Mouse (Mus musculus) heart, adult 9 months (tissue): ENCODE data around the gene Lmnb2.

Source experiments
- DNase-seq, 2 experiments: peaks; one replicate each; pipeline ENCODE4 v3.0.0; 2022; ENCODE audit warnings: low spot score in 2 of 2

Gene Lmnb2

GRCm38 (mm10) chr10:80930361-80931152, 12.5 kb upstream of the Lmnb2 start:
- DNase-seq: peak; percentile 47 to 51

- peak; percentile 98 for DNase-seq
Measured at GRCm38 (mm10) chr10:80929299-80930226, 11.5 kb upstream of the Lmnb2 start, which contains the start of gene Gadd45b. Gadd45b (plus strand) TSS chr10:80930073.

- DNase-seq: peak; percentile 90 to 92
Measured at GRCm38 (mm10) chr10:80928586-80929298, 10.7 kb upstream of the Lmnb2 start.

- no peak for DNase-seq
Measured at GRCm38 (mm10) chr10:80925472-80925871, 7.4 kb upstream of the Lmnb2 start.

- DNase-seq: no peak
Measured at GRCm38 (mm10) chr10:80921923-80922322, 3.9 kb upstream of the Lmnb2 start.

DNA sequence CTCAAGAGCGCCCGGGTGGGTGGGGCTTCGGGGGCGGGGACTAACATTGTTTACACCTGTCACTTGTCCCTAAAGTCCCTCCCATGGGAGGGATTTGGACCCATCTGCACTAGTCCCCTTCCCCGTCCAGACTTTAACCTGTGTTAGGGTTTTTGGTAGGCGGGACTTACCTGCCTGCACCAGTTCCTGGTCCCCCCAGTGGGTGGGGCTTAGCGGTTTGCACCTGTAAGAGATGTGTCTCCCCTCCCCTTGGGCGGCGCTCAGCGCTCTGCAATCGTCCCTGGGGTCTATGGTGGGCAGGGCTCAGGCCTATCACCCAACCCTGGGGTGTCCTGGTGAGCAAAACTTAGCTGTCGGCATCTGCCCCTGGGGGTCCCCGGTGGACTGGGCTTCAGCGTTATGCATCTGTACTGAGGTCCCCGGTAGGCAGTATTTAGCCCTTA, 688 bp downstream of the Lmnb2 start:
- no peak for DNase-seq

DNA sequence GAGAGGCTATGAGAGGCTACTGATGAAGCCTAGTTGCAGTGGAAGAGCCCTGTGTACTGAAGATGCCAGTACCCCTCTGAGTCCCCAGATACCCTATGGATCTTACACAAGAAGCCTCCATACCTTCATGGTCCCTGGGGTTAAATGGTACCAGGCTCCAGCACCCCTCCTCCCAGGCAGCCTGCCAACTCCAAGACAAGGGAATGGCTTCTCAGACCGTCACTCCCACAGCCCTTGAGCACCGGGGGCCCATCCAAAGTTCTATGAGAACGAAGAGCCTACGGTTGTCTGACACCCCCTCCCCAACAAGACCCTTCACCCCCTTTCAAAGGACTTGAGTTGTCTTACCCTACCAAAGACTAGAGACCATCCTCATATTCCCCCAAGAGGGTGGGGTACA, 2.3 kb downstream of the Lmnb2 start:
- no peak for DNase-seq

DNA sequence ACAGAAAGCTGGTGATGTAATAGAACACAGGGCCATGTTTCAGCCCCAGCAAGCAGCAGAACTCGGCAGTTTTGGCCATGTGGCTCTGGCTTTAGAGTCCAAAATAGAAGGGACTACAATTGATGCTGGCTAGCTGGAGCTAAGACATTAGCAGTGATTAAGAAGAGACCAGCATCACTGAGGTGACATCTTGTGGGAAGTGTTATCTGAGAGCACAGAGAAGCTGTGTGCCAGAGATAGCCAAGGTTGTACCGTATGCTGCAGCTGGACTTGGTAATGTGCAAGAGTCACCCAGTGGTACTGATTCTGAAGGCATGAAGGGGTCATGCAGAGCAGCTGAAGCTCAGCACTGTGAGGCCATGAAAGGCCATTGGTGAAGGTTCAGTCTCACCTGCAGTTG, 2.8 kb downstream of the Lmnb2 start:
- no peak for DNase-seq

GRCm38 (mm10) chr10:80914253-80914656, 3.8 kb downstream of the Lmnb2 start:
- no peak for DNase-seq

- no peak for DNase-seq
Measured at GRCm38 (mm10) chr10:80913364-80914011, 4.6 kb downstream of the Lmnb2 start.

DNA sequence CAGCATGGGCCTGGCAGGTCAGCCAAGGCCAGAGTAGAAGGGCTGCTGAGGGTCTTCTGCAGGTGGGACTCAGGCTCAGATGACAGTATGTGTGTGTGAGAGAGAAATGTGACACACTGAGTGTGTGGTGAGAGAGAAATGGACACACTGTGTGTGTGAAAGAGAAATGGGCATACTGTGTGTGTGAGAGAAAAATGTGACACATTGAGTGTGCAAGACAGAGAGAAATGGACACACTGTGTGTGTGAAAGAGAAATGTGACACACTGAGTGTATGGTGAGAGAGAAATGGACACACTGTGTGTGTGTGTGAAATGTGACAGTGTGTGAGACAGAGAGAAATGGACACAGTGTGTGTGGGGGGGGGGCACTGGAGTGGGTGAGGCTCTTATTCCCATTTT, 6.2 kb downstream of the Lmnb2 start:
- no peak for DNase-seq

DNA sequence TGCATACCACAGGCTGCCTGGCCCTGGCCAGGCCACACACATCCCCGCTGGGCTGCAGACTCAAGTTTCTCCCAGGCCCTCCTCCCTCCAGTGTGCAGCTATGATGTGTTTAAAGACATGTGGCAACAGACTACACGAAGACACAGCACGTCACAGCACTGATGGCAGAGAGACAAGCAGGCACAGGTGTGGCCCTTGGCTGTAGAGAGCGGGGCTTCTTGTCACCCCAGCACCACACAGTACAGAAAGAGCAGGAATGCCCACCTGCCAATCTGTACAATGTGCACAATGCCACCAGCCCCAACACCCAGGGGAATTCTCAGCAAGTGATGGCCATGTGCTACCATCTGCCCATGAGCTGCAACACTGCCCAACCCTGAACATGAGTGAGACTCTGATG, 6.7 kb downstream of the Lmnb2 start:
- DNase-seq: no peak

GRCm38 (mm10) chr10:80909375-80910162, 8.5 kb downstream of the Lmnb2 start:
- no peak for DNase-seq

DNA sequence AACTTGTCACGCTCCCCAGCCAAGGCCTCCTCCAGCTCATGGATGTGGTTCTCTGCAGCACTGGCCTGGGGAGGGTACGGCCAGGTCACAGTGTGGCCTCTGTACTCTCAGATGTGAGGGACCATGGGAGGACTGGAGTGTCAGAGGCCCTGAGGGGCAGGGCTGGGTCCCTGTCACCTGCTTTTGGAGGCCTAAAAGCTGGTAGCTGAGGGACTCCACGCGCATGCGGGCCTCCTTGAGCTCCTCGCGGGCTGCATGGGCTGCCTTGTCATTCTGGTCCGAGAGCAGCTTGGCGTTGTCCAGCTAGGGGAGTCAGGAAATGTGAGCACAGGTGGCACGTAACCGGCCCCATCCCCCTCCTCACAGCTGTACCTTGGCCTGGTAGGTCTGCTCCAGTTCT, 13.3 kb downstream of the Lmnb2 start:
- DNase-seq: no peak

DNA sequence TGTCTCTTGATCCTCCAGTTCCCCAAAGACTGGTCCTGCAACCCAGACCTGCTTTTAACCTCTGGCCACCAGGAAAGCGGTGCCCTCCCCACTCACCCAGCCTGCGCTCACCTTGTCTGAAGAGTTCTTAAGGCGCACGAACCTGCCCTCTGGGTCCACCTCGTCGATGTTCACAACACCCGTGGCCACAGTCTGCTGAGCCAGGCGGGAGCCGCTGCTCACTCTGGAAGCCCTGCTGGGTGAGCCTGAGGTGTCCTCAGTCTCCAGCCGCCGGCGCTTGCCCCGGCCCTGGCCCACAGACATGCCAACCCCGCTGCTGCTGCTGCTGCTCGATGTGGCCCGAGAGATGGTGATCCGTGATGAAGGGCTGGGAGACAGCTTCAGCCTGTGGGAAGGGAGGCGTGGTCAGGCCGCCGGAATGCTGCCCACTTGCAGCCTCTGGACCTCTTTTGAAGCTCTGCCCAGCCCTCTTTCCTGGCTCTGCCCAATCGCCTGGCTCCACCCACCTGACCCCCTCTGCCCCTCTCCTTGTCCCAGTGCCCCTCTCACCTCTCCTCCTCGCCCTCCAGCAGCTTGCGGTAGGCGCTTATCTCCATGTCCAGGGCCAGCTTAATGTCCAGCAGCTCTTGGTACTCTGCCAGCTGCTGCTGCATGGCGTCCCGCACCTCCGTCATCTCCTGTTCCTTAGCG, 13.9 kb downstream of the Lmnb2 start:
- DNase-seq: no peak

- DNase-seq: no peak
Measured at GRCm38 (mm10) chr10:80903282-80903681, 14.8 kb downstream of the Lmnb2 start.

DNA sequence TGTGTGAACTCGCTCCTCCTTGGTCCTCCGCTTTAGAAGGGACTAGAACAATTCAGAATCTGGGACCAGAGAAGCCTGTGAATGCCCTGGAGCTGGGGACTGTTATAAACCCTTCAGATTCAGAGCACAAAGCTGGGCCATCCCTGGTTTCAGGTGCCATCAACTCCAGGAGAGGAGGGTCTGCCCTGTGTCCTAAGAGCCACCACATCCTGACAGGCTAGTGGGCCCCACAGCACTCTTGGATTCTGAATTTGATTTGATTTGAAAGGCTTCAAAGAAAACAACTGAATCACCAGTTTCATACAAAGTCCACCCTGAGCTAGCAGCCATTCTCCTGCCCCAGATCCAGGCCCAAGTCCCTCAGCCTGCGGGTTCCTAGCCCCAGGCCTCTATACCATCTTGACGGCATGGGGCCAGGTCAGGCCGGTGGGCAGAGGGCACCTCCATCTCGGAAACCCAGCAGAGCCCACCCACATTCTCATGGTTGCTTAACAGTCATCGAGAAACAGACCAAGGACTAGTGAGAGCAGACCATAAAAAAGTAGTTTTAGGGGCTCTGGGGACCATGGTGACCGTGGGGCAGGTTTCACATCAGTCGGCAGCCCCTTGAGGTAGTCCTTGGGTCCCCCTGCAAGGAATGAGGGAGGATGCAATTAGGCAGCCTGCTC, 15.6 kb downstream of the Lmnb2 start:
- no peak for DNase-seq

DNA sequence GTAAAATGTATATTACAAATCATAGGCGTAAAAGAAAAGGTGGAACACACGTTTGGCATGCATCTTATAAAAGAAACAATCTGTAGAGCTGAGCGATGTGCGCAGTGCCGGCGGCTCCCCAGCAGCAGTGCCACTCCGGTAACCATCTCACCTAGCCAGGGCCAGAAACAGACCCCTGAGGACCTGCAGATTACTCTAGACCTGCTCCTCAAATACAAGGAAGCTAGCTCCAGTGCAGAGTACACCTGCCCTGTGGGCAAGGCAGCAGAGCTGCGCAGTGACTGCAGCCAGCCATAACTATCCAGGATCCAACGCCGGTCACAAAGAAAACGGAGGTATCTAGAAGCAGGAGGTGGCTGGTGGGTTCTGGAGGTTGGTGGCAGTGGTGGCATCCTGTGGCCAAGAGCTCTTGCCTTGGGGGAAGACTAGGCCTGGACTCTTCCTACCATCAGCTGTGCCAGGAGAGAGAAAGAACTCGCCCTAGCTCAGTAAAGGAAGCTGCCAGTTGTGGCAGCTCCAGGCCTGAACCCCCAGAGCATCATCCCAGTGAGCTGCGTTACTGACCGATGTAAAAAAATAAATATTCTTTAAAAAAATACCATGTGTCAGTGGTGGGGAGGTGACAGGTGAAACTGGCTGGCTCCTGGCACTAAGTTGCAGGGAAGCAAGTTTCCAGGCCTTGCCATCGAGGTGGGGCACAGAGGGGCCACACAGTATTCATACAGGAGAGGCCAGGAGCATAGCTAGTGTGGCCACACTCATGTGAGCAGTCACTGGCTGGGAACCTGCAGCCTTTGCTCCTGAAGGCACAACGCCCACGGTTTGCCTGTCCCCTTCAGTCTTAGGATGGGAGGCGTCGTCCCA, 16.4 kb downstream of the Lmnb2 start:
- DNase-seq: peak in 1 of 2 experiments; percentile 45
